Mouse (Mus musculus): ENCODE measurements around the gene Prss36. TPM values are rescaled to one million over a fixed set of nuclear protein-coding genes. Genes with fewer than 3 reads are reported as not detected.

Gene Prss36
- polyA plus RNA-seq (2017; shearing (Covaris generic)) = 1.7 TPM

GRCm38 (mm10) chr7:127946470-127947023, at the start of gene Prss36:
TSS of gene Prss36 (minus strand) at chr7:127946725.

GRCm38 (mm10) chr7:127993341-127993977, 46.9 kb upstream of the Prss36 start, which contains the start of gene Pycard:
TSS of gene Pycard (minus strand) at chr7:127993867.

GRCm38 (mm10) chr7:127967004-127967921, 20.7 kb upstream of the Prss36 start, which contains the start of gene Fus:
TSS of gene Fus (plus strand) at chr7:127967457.

GRCm38 (mm10) chr7:127929923-127930322, 16.6 kb downstream of the Prss36 start, which contains the start of gene Prss8:
TSS of gene Prss8 (minus strand) at chr7:127930104.

GRCm38 (mm10) chr7:127912190-127912871, 34.2 kb downstream of the Prss36 start, which contains the start of gene Kat8:
TSS of gene Kat8 (plus strand) at chr7:127912516.

GRCm38 (mm10) chr7:127903971-127904796, 42.3 kb downstream of the Prss36 start, which contains the start of gene Bckdk:
TSS of gene Bckdk (plus strand) at chr7:127904082.

GRCm38 (mm10) chr7:127895442-127895841, 51.1 kb downstream of the Prss36 start, which contains the start of the genes Gm21974 and Vkorc1:
TSS of gene Gm21974 (minus strand) at chr7:127895454.
TSS of gene Vkorc1 (minus strand) at chr7:127895617.

GRCm38 (mm10) chr7:127890798-127891197, 55.7 kb downstream of the Prss36 start, which contains the start of gene Prss53:
TSS of gene Prss53 (minus strand) at chr7:127890970.

Other genes with a start within 250 kb of the Prss36 start
- 59.3 TPM for gene Bcl7c, start 237.8 kb downstream of the Prss36 start, polyA plus RNA-seq (2017; shearing (Covaris generic))
- not detected for gene Ctf1, start 234.0 kb downstream of the Prss36 start, polyA plus RNA-seq (2017; shearing (Covaris generic))
- not detected for gene Ctf2, start 214.6 kb downstream of the Prss36 start, polyA plus RNA-seq (2017; shearing (Covaris generic))
- 0.71 TPM for gene Fbxl19, start 202.2 kb downstream of the Prss36 start, polyA plus RNA-seq (2017; shearing (Covaris generic))
- gene Orai3, start 176.9 kb downstream of the Prss36 start, polyA plus RNA-seq (2017; shearing (Covaris generic)) = 10.5 TPM
- 7.5 TPM for gene Setd1a, start 170.1 kb downstream of the Prss36 start, polyA plus RNA-seq (2017; shearing (Covaris generic))
- gene Gm49388, start 161.1 kb downstream of the Prss36 start, polyA plus RNA-seq (2017; shearing (Covaris generic)) = not detected
- gene Hsd3b7, start 146.1 kb downstream of the Prss36 start, polyA plus RNA-seq (2017; shearing (Covaris generic)) = 0.79 TPM
- 111 TPM for gene Stx4a, start 122.4 kb downstream of the Prss36 start, polyA plus RNA-seq (2017; shearing (Covaris generic))
- gene Stx1b, start 122.2 kb downstream of the Prss36 start, polyA plus RNA-seq (2017; shearing (Covaris generic)) = 0.41 TPM
- 25.8 TPM for gene Zfp646, start 70.5 kb downstream of the Prss36 start, polyA plus RNA-seq (2017; shearing (Covaris generic))
- gene Zfp668, start 69.9 kb downstream of the Prss36 start, polyA plus RNA-seq (2017; shearing (Covaris generic)) = 9.0 TPM
- 0.51 TPM for gene Prss53, start 55.8 kb downstream of the Prss36 start, polyA plus RNA-seq (2017; shearing (Covaris generic))
- gene Gm21974, start 51.3 kb downstream of the Prss36 start, polyA plus RNA-seq (2017; shearing (Covaris generic)) = not detected
- gene Vkorc1, start 51.1 kb downstream of the Prss36 start, polyA plus RNA-seq (2017; shearing (Covaris generic)) = 47.2 TPM
- 39.1 TPM for gene Bckdk, start 42.6 kb downstream of the Prss36 start, polyA plus RNA-seq (2017; shearing (Covaris generic))
- 32.7 TPM for gene Kat8, start 34.2 kb downstream of the Prss36 start, polyA plus RNA-seq (2017; shearing (Covaris generic))
- gene Prss8, start 16.6 kb downstream of the Prss36 start, polyA plus RNA-seq (2017; shearing (Covaris generic)) = not detected
- gene Fus, start 20.7 kb upstream of the Prss36 start, polyA plus RNA-seq (2017; shearing (Covaris generic)) = 253 TPM
- gene Pycard, start 47.1 kb upstream of the Prss36 start, polyA plus RNA-seq (2017; shearing (Covaris generic)) = 95.9 TPM
- not detected for gene Trim72, start 57.2 kb upstream of the Prss36 start, polyA plus RNA-seq (2017; shearing (Covaris generic))
- 0.39 TPM for gene Itgam, start 115.9 kb upstream of the Prss36 start, polyA plus RNA-seq (2017; shearing (Covaris generic))
- not detected for gene Gm49368, start 116.0 kb upstream of the Prss36 start, polyA plus RNA-seq (2017; shearing (Covaris generic))
- gene Itgax, start 182.8 kb upstream of the Prss36 start, polyA plus RNA-seq (2017; shearing (Covaris generic)) = 0.72 TPM
- gene Itgad, start 207.7 kb upstream of the Prss36 start, polyA plus RNA-seq (2017; shearing (Covaris generic)) = 0.26 TPM

All from effector memory CD4-positive, alpha-beta T cell, adult 5 months (primary cell).